8 mouse cellular contexts compared by ENCODE assay signal in the genomic region with DNA sequence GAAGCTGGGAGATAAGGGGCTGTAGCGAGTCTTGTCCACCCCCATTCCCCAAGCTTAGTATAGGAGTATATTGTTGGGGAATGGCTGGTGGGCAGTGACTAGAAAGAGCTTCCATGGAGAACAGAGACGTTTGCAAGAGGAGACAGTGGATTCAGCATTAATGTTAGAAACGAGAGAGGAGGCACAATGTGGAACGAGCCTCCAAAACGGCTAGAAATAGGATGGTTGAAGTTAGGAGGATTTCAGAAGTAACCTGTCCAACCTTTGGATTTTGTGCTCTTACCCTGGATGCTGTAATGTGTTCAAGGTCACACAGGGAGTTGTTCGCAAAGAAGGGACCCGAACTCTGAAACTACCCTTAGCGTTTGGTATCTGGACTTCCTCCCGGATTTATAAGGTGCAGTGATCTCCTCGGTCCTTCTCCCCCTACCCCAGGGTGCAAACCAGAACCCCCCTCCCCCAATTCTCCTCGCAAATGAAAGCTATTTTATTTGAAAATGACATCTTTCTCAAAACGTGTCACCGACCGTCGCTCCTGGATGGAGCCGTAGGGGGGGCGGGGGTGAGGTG. TPM values are rescaled to one million over a fixed set of nuclear protein-coding genes. Genes with fewer than 3 reads are reported as not detected.
DNase-seq lines count a peak whose midpoint lies in the region; ATAC-seq and TF ChIP-seq lines count a peak whose summit lies in the region.

No protein-coding gene starts in this region.

- peaks cover 39% of the 10 kb centered on the region for H3K4me1 ChIP-seq in heart, postnatal 0 days (ENCODE audit: control insufficient read depth, insufficient read depth)
- H3K4me1 ChIP-seq in ES-E14 (ENCODE audit: control insufficient read depth in 2 of 2, insufficient read depth in 2 of 2, low read length in 2 of 2, poor library complexity in 1 of 2): peaks cover 18 to 44% of the 10 kb centered on the region in 2 experiments
- H3K4me1 ChIP-seq in forebrain, embryonic 13.5 days: peaks cover 73% of the 10 kb centered on the region
- peaks cover 68% of the 10 kb centered on the region for H3K4me1 ChIP-seq in liver, embryonic 16.5 days (ENCODE audit: control insufficient read depth, low read depth, low read length)

- H3K9ac ChIP-seq in heart, postnatal 0 days (replicated peaks; ENCODE audit: low read depth, low read length): peak overlapping the region; percentile 99
- no peak overlapping the region for H3K9ac ChIP-seq in ES-E14 (ENCODE audit: insufficient read depth, low read depth, low read length, poor library complexity, severe bottlenecking)
- H3K9ac ChIP-seq in forebrain, embryonic 13.5 days: peak overlapping the region; percentile 94
- H3K9ac ChIP-seq in liver, embryonic 16.5 days (ENCODE audit: low read depth, low read length): peak overlapping the region; percentile 84

- no peaks in the 10 kb centered on the region for H3K9me3 ChIP-seq in heart, postnatal 0 days (replicated peaks; ENCODE audit: control insufficient read depth, low read length)
- no peaks in the 10 kb centered on the region for H3K9me3 ChIP-seq in ES-E14 (ENCODE audit: control insufficient read depth, insufficient read depth, low read depth, low read length)
- H3K9me3 ChIP-seq in forebrain, embryonic 13.5 days (replicated peaks): no peaks in the 10 kb centered on the region
- no peaks in the 10 kb centered on the region for H3K9me3 ChIP-seq in liver, embryonic 16.5 days (replicated peaks; ENCODE audit: control insufficient read depth, low read length)

- peak overlapping the region; percentile 96 for H3K4me3 ChIP-seq in heart, postnatal 0 days (ENCODE audit: low read depth, low read length)
- peak overlapping the region; percentile 85 to 97 for H3K4me3 ChIP-seq in ES-E14 (ENCODE audit: insufficient read depth in 1 of 2, low read depth in 1 of 2, low read length in 2 of 2, poor library complexity in 1 of 2, severe bottlenecking in 1 of 2)
- H3K4me3 ChIP-seq in forebrain, embryonic 13.5 days: peak overlapping the region; percentile 72
- H3K4me3 ChIP-seq in liver, embryonic 16.5 days (ENCODE audit: low read depth, low read length): peak overlapping the region; percentile 85

- H3K36me3 ChIP-seq in heart, postnatal 0 days (replicated peaks; ENCODE audit: control insufficient read depth, insufficient read depth, low read length): no peaks in the 10 kb centered on the region
- H3K36me3 ChIP-seq in ES-E14 (ENCODE audit: control insufficient read depth, insufficient read depth, low read length, poor library complexity, severe bottlenecking): no peaks in the 10 kb centered on the region
- no peaks in the 10 kb centered on the region for H3K36me3 ChIP-seq in forebrain, embryonic 13.5 days (ENCODE audit: poor library complexity, severe bottlenecking)
- no peaks in the 10 kb centered on the region for H3K36me3 ChIP-seq in liver, embryonic 16.5 days (ENCODE audit: control insufficient read depth, insufficient read depth)

- no peaks in the 10 kb centered on the region for H3K27me3 ChIP-seq in heart, postnatal 0 days (ENCODE audit: control insufficient read depth, insufficient read depth, low read length)
- H3K27me3 ChIP-seq in forebrain, embryonic 13.5 days: no peaks in the 10 kb centered on the region
- no peaks in the 10 kb centered on the region for H3K27me3 ChIP-seq in liver, embryonic 16.5 days (ENCODE audit: control insufficient read depth, insufficient read depth, low read depth, low read length)

- no peak for DNase-seq in heart, postnatal 0 days (ENCODE audit: low spot score)
- no peak for DNase-seq in heart, postnatal 25 days (ENCODE audit: low spot score)
- DNase-seq in ES-E14 (ENCODE audit: low read depth, low spot score): no peak
- DNase-seq in urinary bladder, postnatal 10 days (ENCODE audit: low spot score): no peak
- no peak for DNase-seq in adrenal gland, adult 8-10 months
- DNase-seq in cerebellum, adult 9-11 months: no peak

- peak overlapping the region; percentile 80 for H3K4me2 ChIP-seq in heart, postnatal 0 days (ENCODE audit: low read depth, low read length)
- H3K4me2 ChIP-seq in forebrain, embryonic 13.5 days: peak overlapping the region; percentile 88
- peak overlapping the region; percentile 93 for H3K4me2 ChIP-seq in liver, embryonic 16.5 days (ENCODE audit: low read depth, low read length)

- ATAC-seq in heart, postnatal 0 days (ENCODE audit: insufficient read depth, low read depth): no peak
- no peak for ATAC-seq in forebrain, embryonic 13.5 days
- no peak; the same call in 1 of the 2 replicates for ATAC-seq in liver, embryonic 16.5 days (ENCODE audit: low read depth)

- under 1% methylated on average over 17 of the region's 17 CpGs for WGBS in heart, postnatal 0 days
- WGBS in forebrain, embryonic 13.5 days: under 1% methylated on average over 17 of the region's 17 CpGs
- 0% methylated on average over 17 of the region's 17 CpGs for WGBS in liver, embryonic 16.5 days (ENCODE audit: insufficient replicate concordance)

- intact Hi-C loops in heart, postnatal 25 days (cut with DNase I): loop anchor here (1.0 kb wide), 1 partner anchor 46 kb away; no protein-coding TSS in a partner anchor

- TF ChIP-seq EP300 in heart, postnatal 0 days (IDR thresholded peaks at IDR 0.05; ENCODE audit: low read depth): no peak

- in situ Hi-C loops in ES-E14 (cut with MboI; ENCODE audit: low sequenced_read_pairs in 2 of 2, unreplicated experiment in 2 of 2): no loop called here

- no peak for TF ChIP-seq CTCF in heart, postnatal 0 days (IDR thresholded peaks at IDR 0.05; ENCODE audit: low read depth)

- peak overlapping the region; percentile 99 for H3K27ac ChIP-seq in heart, postnatal 0 days (ENCODE audit: low read depth)
- no peak overlapping the region; the same call in 1 of the 2 replicates for H3K27ac ChIP-seq in ES-E14 (ENCODE audit: insufficient read depth, low read depth, low read length, poor library complexity, severe bottlenecking)
- peak overlapping the region; percentile 98 for H3K27ac ChIP-seq in forebrain, embryonic 13.5 days
- H3K27ac ChIP-seq in liver, embryonic 16.5 days (ENCODE audit: low read length): peak overlapping the region; percentile 74

TF ChIP-seq in ES-E14, 5 proteins besides CTCF, POLR2A, EP300 and RAD21:
- TF ChIP-seq ZC3H11A (IDR thresholded peaks at IDR 0.05; ENCODE audit: borderline replicate concordance, low read depth, low read length) (no peak), ZNF384 (IDR thresholded peaks at IDR 0.05; ENCODE audit: low read depth, low read length) (no peak), MAFK (IDR thresholded peaks at IDR 0.05; ENCODE audit: insufficient read depth, low read depth, low read length) (no peak), CHD2 (IDR thresholded peaks at IDR 0.05; ENCODE audit: low read depth, low read length) (no peak), HCFC1 (IDR thresholded peaks at IDR 0.05; ENCODE audit: borderline replicate concordance, insufficient read depth, low read length) (no peak)
TF ChIP-seq in ES-E14: peak in this region for 0.

RNA-seq across cellular contexts. Expression of a gene that starts 0.7 kb away (rescaled TPM):
- total RNA-seq in heart, postnatal 0 days (2014; rRNA removed; ENCODE audit: low replicate concordance): 188 and 234 TPM in 2 replicates
- 40.8 and 44.0 TPM in 2 replicates for polyA plus RNA-seq in heart, postnatal 0 days (2015; fragmentation: Nextera tagmentation; extraction: Ambion mirVana)
- 100 to 1,000 TPM; 102 to 117 TPM for total RNA-seq in heart, postnatal 25 days (2021)
- 7.7 and 9.0 TPM in 2 replicates for total RNA-seq in ES-E14 (2012; rRNA removed)
- 93.5 and 95.2 TPM in 2 replicates for polyA plus RNA-seq in forebrain, embryonic 13.5 days (2015; fragmentation: Nextera tagmentation; extraction: Ambion mirVana)
- 6.5 and 7.7 TPM in 2 replicates for polyA plus RNA-seq in liver, embryonic 16.5 days (2015; fragmentation: Nextera tagmentation; extraction: Ambion mirVana)
- total RNA-seq in adrenal gland, adult 8-10 months (2022): 100 to 1,000 TPM in 1 of 4 experiments, 10 to 100 TPM in 3; 67.1 to 111 (median 82.9) TPM

RNA-seq across cellular contexts. Expression of a gene that starts 11.9 kb away (rescaled TPM):
- 39.9 and 48.0 TPM in 2 replicates for total RNA-seq in heart, postnatal 0 days (2014; rRNA removed; ENCODE audit: low replicate concordance)
- 21.9 and 23.3 TPM in 2 replicates for polyA plus RNA-seq in heart, postnatal 0 days (2015; fragmentation: Nextera tagmentation; extraction: Ambion mirVana)
- 10 to 100 TPM; 45.2 to 48.8 TPM for total RNA-seq in heart, postnatal 25 days (2021)
- total RNA-seq in ES-E14 (2012; rRNA removed): 53.5 and 75.7 TPM in 2 replicates
- 79.0 and 86.0 TPM in 2 replicates for polyA plus RNA-seq in forebrain, embryonic 13.5 days (2015; fragmentation: Nextera tagmentation; extraction: Ambion mirVana)
- 22.8 and 23.8 TPM in 2 replicates for polyA plus RNA-seq in liver, embryonic 16.5 days (2015; fragmentation: Nextera tagmentation; extraction: Ambion mirVana)
- 10 to 100 TPM; 47.7 to 63.3 (median 55.7) TPM for total RNA-seq in adrenal gland, adult 8-10 months (2022)

RNA-seq across cellular contexts. Expression of a gene that starts 34.0 kb away (rescaled TPM):
- 21.0 and 24.3 TPM in 2 replicates for total RNA-seq in heart, postnatal 0 days (2014; rRNA removed; ENCODE audit: low replicate concordance)
- polyA plus RNA-seq in heart, postnatal 0 days (2015; fragmentation: Nextera tagmentation; extraction: Ambion mirVana): 10.2 and 10.7 TPM in 2 replicates
- total RNA-seq in heart, postnatal 25 days (2021): 100 to 1,000 TPM in 1 of 2 experiments, 10 to 100 TPM in 1; 61.2 to 129 TPM
- 2.9 and 3.3 TPM in 2 replicates for total RNA-seq in ES-E14 (2012; rRNA removed)
- 2.1 and 2.3 TPM in 2 replicates for polyA plus RNA-seq in forebrain, embryonic 13.5 days (2015; fragmentation: Nextera tagmentation; extraction: Ambion mirVana)
- polyA plus RNA-seq in liver, embryonic 16.5 days (2015; fragmentation: Nextera tagmentation; extraction: Ambion mirVana): 0.65 and 0.66 TPM in 2 replicates
- 100 to 1,000 TPM; 140 to 286 (median 201) TPM for total RNA-seq in adrenal gland, adult 8-10 months (2022)

RNA-seq across cellular contexts. Expression of a gene that starts 40.1 kb away (rescaled TPM):
- total RNA-seq in heart, postnatal 0 days (2014; rRNA removed; ENCODE audit: low replicate concordance): 0.23 TPM in 1 of 2 replicates, not detected in the other
- not detected in 2 replicates for polyA plus RNA-seq in heart, postnatal 0 days (2015; fragmentation: Nextera tagmentation; extraction: Ambion mirVana)
- total RNA-seq in heart, postnatal 25 days (2021): not detected
- total RNA-seq in ES-E14 (2012; rRNA removed): 0.18 TPM in 1 of 2 replicates, not detected in the other
- polyA plus RNA-seq in forebrain, embryonic 13.5 days (2015; fragmentation: Nextera tagmentation; extraction: Ambion mirVana): 0.12 TPM in 1 of 2 replicates, not detected in the other
- not detected in 2 replicates for polyA plus RNA-seq in liver, embryonic 16.5 days (2015; fragmentation: Nextera tagmentation; extraction: Ambion mirVana)
- not detected for total RNA-seq in adrenal gland, adult 8-10 months (2022)

RNA-seq across cellular contexts. Expression of a gene that starts 54.2 kb away (rescaled TPM):
- 47.4 and 54.6 TPM in 2 replicates for total RNA-seq in heart, postnatal 0 days (2014; rRNA removed; ENCODE audit: low replicate concordance)
- 11.3 and 12.6 TPM in 2 replicates for polyA plus RNA-seq in heart, postnatal 0 days (2015; fragmentation: Nextera tagmentation; extraction: Ambion mirVana)
- total RNA-seq in heart, postnatal 25 days (2021): 10 to 100 TPM; 73.0 to 78.1 TPM
- 18.3 and 27.1 TPM in 2 replicates for total RNA-seq in ES-E14 (2012; rRNA removed)
- 31.3 and 32.9 TPM in 2 replicates for polyA plus RNA-seq in forebrain, embryonic 13.5 days (2015; fragmentation: Nextera tagmentation; extraction: Ambion mirVana)
- polyA plus RNA-seq in liver, embryonic 16.5 days (2015; fragmentation: Nextera tagmentation; extraction: Ambion mirVana): 4.9 and 5.3 TPM in 2 replicates
- total RNA-seq in adrenal gland, adult 8-10 months (2022): 10 to 100 TPM; 93.5 to 98.5 (median 93.7) TPM
